Mouse (Mus musculus): ENCODE measurements at regions not wholly inside any gene's neighbourhood (a gene's known extent, or its start where the extent isn't known, plus 50 kb on each side); places are given as distances from the start of the nearest gene placed in this dataset.

DNA sequence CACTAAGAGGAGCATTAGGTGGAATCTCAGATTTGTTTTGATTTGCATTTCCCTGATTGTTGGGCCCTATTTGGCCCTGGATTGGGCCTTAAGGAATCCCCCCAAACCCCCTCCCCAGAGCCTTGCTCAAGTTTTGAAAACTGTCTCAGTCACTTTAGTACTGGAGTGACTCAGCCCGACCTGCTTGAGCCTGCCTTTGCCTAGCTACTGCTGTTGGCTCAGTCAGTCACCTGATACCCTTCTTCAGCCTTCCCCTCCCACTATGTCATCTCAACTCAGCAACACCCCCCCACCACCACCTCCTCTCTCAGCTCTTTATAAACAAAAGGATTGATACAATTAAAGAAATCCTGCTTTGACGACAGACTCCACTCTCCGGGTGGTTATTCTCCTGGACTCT is 694.5 kb upstream of the Slc8a1 start:
- TF ChIP-seq CTCF (IDR thresholded peaks at IDR 0.05; ENCODE audit: low read depth) (no peak), EP300 (IDR thresholded peaks at IDR 0.05; ENCODE audit: low read depth) (no peak)

Measured in heart, postnatal 0 days (tissue).